Mouse (Mus musculus) midbrain, embryonic 14.5 days (tissue): Measurements from ENCODE around the gene Csf2rb2. TPM values are rescaled to one million over a fixed set of nuclear protein-coding genes. Genes with fewer than 3 reads are reported as not detected.
"Not testable (repeated sequence)": the region's sequence is repeated elsewhere in the genome, so short reads cannot be mapped to it uniquely, and the experiment has no call there.

ENCODE experiments used
- ATAC-seq: fragments of 200-750 bp; cut with Nextera tagmentation; 2 replicates; pipeline ENCODE4 v1.8.0; 2017; ENCODE audit warnings: moderate number of reproducible peaks, moderate library complexity; ENCODE audit not compliant: low FRiP score, low TSS enrichment
- DNase-seq: peaks from one replicate; pipeline ENCODE4 v3.0.0-alpha.2; 2015
- H3K27ac ChIP-seq: fragments of 300-500 bp; sonication (generic); replicated peaks from 2 replicates; pipeline ENCODE4 v1.5.1; 2014; ENCODE audit warnings: mild to moderate bottlenecking, low read depth, low read length, moderate library complexity
- H3K27me3 ChIP-seq: fragments of 300-500 bp; sonication (generic); 2 replicates; pipeline ENCODE4 v1.6.1; 2014; ENCODE audit warnings: low read length, control low read depth, mixed read lengths; ENCODE audit not compliant: control insufficient read depth, insufficient read depth
- H3K36me3 ChIP-seq: fragments of 300-500 bp; sonication (generic); 2 replicates; pipeline ENCODE4 v1.6.1; 2014; ENCODE audit warnings: low read length, control low read depth; ENCODE audit not compliant: control insufficient read depth, insufficient read depth
- H3K4me1 ChIP-seq: fragments of 300-500 bp; sonication (generic); 2 replicates; pipeline ENCODE4 v1.6.1; 2014; ENCODE audit warnings: mild to moderate bottlenecking, antibody characterized with exemption, low read length, control low read depth; ENCODE audit not compliant: control insufficient read depth, insufficient read depth
- H3K4me2 ChIP-seq: fragments of 300-500 bp; sonication (generic); 2 replicates; pipeline ENCODE4 v1.6.1; 2014; ENCODE audit warnings: mild to moderate bottlenecking, low read length, moderate library complexity
- H3K4me3 ChIP-seq: fragments of 300-500 bp; sonication (generic); replicated peaks from 2 replicates; pipeline ENCODE4 v1.5.1; 2014; ENCODE audit warnings: low read depth, low read length
- H3K9ac ChIP-seq: fragments of 300-500 bp; sonication (generic); replicated peaks from 2 replicates; pipeline ENCODE4 v1.6.1; 2014; ENCODE audit warnings: mild to moderate bottlenecking, low read length, moderate library complexity
- H3K9me3 ChIP-seq: fragments of 300-500 bp; sonication (generic); 2 replicates; pipeline ENCODE4 v1.6.1; 2016; ENCODE audit warnings: low read length, control low read depth, mixed read lengths; ENCODE audit not compliant: control insufficient read depth
- WGBS: fragments of 180-500 bp; shearing (Covaris S2); extraction: QIAGEN DNeasy Blood & Tissue Kit; methylation state at CpG from one replicate; pipeline ENCODE4 v1.1.7; 2014; 5-methylcytosine and 5-hydroxymethylcytosine counted together
- polyA plus RNA-seq: library from polyadenylated mRNA; unstranded; fragments of >200 nt; fragmentation: Nextera tagmentation; extraction: Ambion mirVana; gene quantifications from 2 replicates; pipeline ENCODE4 v1.2.1, GENCODE M21; 2014

Csf2rb2 gene
- polyA plus RNA-seq, 1 experiment from 2014 or later: 0.47 TPM

GRCm38 (mm10) chr15:78324294-78324693 is 18.8 kb upstream of the Csf2rb2 start:
- Histone ChIP-seq H3K4me2 (no peak overlapping the region), H3K4me3 (no peak overlapping the region), H3K4me1 (no peaks in the 10 kb centered on the region), H3K27ac (no peak overlapping the region), H3K9me3 (no peaks in the 10 kb centered on the region), H3K9ac (no peak overlapping the region), H3K36me3 (no peaks in the 10 kb centered on the region), H3K27me3 (no peaks in the 10 kb centered on the region)
- ATAC-seq (no peak), DNase-seq (no peak)
- 85% methylated on average over 2 of the region's 2 CpGs for WGBS

- Histone ChIP-seq H3K27me3 (no peaks in the 10 kb centered on the region), H3K4me3 (no peak overlapping the region), H3K9ac (no peak overlapping the region), H3K36me3 (no peaks in the 10 kb centered on the region), H3K4me2 (no peak overlapping the region), H3K9me3 (no peaks in the 10 kb centered on the region), H3K27ac (no peak overlapping the region), H3K4me1 (no peaks in the 10 kb centered on the region)
- WGBS: 77% methylated on average over 1 of the region's 1 CpGs
- DNase-seq (no peak), ATAC-seq (no peak)
Observed at GRCm38 (mm10) chr15:78323366-78323765, 17.8 kb upstream of the Csf2rb2 start.

GRCm38 (mm10) chr15:78320825-78321496 is 15.4 kb upstream of the Csf2rb2 start:
- Histone ChIP-seq H3K9ac (no peak overlapping the region), H3K9me3 (no peaks in the 10 kb centered on the region), H3K4me2 (no peak overlapping the region), H3K27ac (no peak overlapping the region), H3K27me3 (no peaks in the 10 kb centered on the region), H3K4me1 (no peaks in the 10 kb centered on the region), H3K4me3 (no peak overlapping the region), H3K36me3 (no peaks in the 10 kb centered on the region)
- ATAC-seq: no peak
- DNase-seq: peak; percentile 80
- 13% methylated on average over 5 of the region's 5 CpGs for WGBS

GRCm38 (mm10) chr15:78318338-78319171 is 13.0 kb upstream of the Csf2rb2 start:
- H3K27me3 ChIP-seq, H3K27ac ChIP-seq, H3K4me3 ChIP-seq, H3K4me2 ChIP-seq, H3K9ac ChIP-seq, H3K9me3 ChIP-seq, DNase-seq, ATAC-seq, H3K4me1 ChIP-seq, H3K36me3 ChIP-seq: not testable (repeated sequence)
- WGBS: 88% methylated on average over 2 of the region's 2 CpGs

- not testable (repeated sequence) for H3K27me3 ChIP-seq, H3K36me3 ChIP-seq, ATAC-seq, H3K27ac ChIP-seq, H3K4me2 ChIP-seq, H3K4me3 ChIP-seq, DNase-seq, H3K9me3 ChIP-seq, H3K4me1 ChIP-seq, H3K9ac ChIP-seq
- 89% methylated on average over 5 of the region's 5 CpGs for WGBS
Observed at GRCm38 (mm10) chr15:78313659-78314058, 8.1 kb upstream of the Csf2rb2 start.

- ATAC-seq, H3K9ac ChIP-seq, H3K4me1 ChIP-seq, H3K9me3 ChIP-seq, H3K4me3 ChIP-seq, H3K4me2 ChIP-seq, H3K36me3 ChIP-seq, H3K27me3 ChIP-seq, H3K27ac ChIP-seq: not testable (repeated sequence)
- peak; percentile 7 for DNase-seq
- 75% methylated on average over 4 of the region's 4 CpGs for WGBS
Observed at GRCm38 (mm10) chr15:78312421-78313233, 7.1 kb upstream of the Csf2rb2 start.

- no peaks in the 10 kb centered on the region for H3K27me3 ChIP-seq
- ATAC-seq (no peak), DNase-seq (no peak)
- 75% methylated on average over 4 of the region's 4 CpGs for WGBS
- no peak overlapping the region for H3K9ac ChIP-seq
- H3K27ac ChIP-seq: no peak overlapping the region
- no peaks in the 10 kb centered on the region for H3K36me3 ChIP-seq
- H3K4me3 ChIP-seq: no peak overlapping the region
- H3K4me1 ChIP-seq: no peaks in the 10 kb centered on the region
- H3K4me2 ChIP-seq: no peak overlapping the region
- no peaks in the 10 kb centered on the region for H3K9me3 ChIP-seq
Observed at GRCm38 (mm10) chr15:78310971-78311370, 5.5 kb upstream of the Csf2rb2 start.

GRCm38 (mm10) chr15:78309865-78310264 is 4.3 kb upstream of the Csf2rb2 start:
- DNase-seq: no peak
- H3K4me1 ChIP-seq: no peaks in the 10 kb centered on the region
- no peak overlapping the region for H3K4me3 ChIP-seq
- 49% methylated on average over 5 of the region's 5 CpGs for WGBS
- H3K9me3 ChIP-seq: no peaks in the 10 kb centered on the region
- no peak for ATAC-seq
- H3K9ac ChIP-seq: no peak overlapping the region
- H3K4me2 ChIP-seq: no peak overlapping the region
- H3K36me3 ChIP-seq: no peaks in the 10 kb centered on the region
- no peaks in the 10 kb centered on the region for H3K27me3 ChIP-seq
- H3K27ac ChIP-seq: no peak overlapping the region
